Mouse (Mus musculus) stomach, embryonic 14.5 days (tissue): Measurements from ENCODE around the gene Klre1. TPM values are rescaled to one million over a fixed set of nuclear protein-coding genes. Genes with fewer than 3 reads are reported as not detected.

ENCODE experiments used
- ATAC-seq: fragments of 200-750 bp; cut with Nextera tagmentation; 2 replicates; pipeline ENCODE4 v1.8.0; 2017; ENCODE audit warnings: low read depth, moderate TSS enrichment; ENCODE audit not compliant: insufficient number of reproducible peaks, insufficient read depth, low FRiP score
- H3K27ac ChIP-seq: fragments of 300-500 bp; sonication (generic); 2 replicates; pipeline ENCODE4 v1.5.1; 2014; ENCODE audit warnings: mild to moderate bottlenecking, low read length, moderate library complexity, mixed read lengths
- H3K27me3 ChIP-seq: fragments of 300-500 bp; sonication (generic); 2 replicates; pipeline ENCODE4 v1.6.1; 2014; ENCODE audit warnings: low read length, control low read depth, mixed read lengths; ENCODE audit not compliant: control insufficient read depth, insufficient read depth
- H3K36me3 ChIP-seq: fragments of 300-500 bp; sonication (generic); 2 replicates; pipeline ENCODE4 v1.6.1; 2014; ENCODE audit warnings: mild to moderate bottlenecking, control low read depth, low read length, moderate library complexity, mixed read lengths; ENCODE audit not compliant: control insufficient read depth, insufficient read depth
- H3K4me1 ChIP-seq: fragments of 300-500 bp; sonication (generic); 2 replicates; pipeline ENCODE4 v1.6.1; 2014; ENCODE audit warnings: low read length, control low read depth, mixed read lengths; ENCODE audit not compliant: control insufficient read depth, insufficient read depth
- H3K4me2 ChIP-seq: fragments of 300-500 bp; sonication (generic); replicated peaks from 2 replicates; pipeline ENCODE4 v1.6.1; 2014; ENCODE audit warnings: low read depth, low read length, control low read depth
- H3K4me3 ChIP-seq: fragments of 300-500 bp; sonication (generic); 2 replicates; pipeline ENCODE4 v1.5.1; 2014; ENCODE audit warnings: low read depth, low read length, control low read depth
- H3K9ac ChIP-seq: fragments of 300-500 bp; sonication (generic); replicated peaks from 2 replicates; pipeline ENCODE4 v1.6.1; 2014; ENCODE audit warnings: low read depth, mild to moderate bottlenecking, control low read depth, low read length, moderate library complexity, mixed read lengths
- H3K9me3 ChIP-seq: fragments of 300-500 bp; sonication (generic); 2 replicates; pipeline ENCODE4 v1.6.1; 2016; ENCODE audit warnings: low read depth, low read length, control low read depth; ENCODE audit not compliant: control insufficient read depth
- WGBS: fragments of 180-500 bp; shearing (Covaris S2); extraction: QIAGEN DNeasy Blood & Tissue Kit; methylation state at CpG from one replicate; pipeline ENCODE4 v1.1.7; 2014; 5-methylcytosine and 5-hydroxymethylcytosine counted together
- polyA plus RNA-seq: library from polyadenylated mRNA; unstranded; fragments of >200 nt; fragmentation: Nextera tagmentation; extraction: Ambion mirVana; gene quantifications from 2 replicates; pipeline ENCODE4 v1.2.1, GENCODE M21; 2014

Klre1 gene
- polyA plus RNA-seq, 1 experiment from 2014 or later, result not detected

DNA sequence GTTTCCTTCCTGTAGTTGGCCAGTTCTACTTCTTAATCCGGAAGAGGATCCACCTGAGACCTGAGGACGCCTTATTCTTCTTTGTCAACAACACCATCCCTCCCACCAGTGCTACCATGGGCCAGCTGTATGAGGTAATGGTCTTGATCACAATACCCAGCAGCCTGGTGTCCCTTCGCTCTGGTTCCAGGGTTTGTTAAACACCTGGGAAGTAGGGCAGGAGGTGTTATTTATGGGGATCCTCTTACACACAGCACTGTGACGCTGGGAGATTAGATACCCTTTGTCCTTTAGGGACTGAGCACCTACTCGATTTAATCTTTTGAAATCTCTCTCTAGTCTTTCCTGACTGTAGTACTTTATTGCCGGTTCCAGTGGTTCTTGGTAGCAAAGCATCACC is 39.1 kb upstream of the Klre1 start:
- H3K27ac ChIP-seq, result no peak overlapping the region
- ATAC-seq, result no peak
- H3K4me1 ChIP-seq, result 0 out of 2 replicates have a peak, but pooled peaks cover 11% of the 10 kb centered on the region
- H3K4me2 ChIP-seq, result no peak overlapping the region
- H3K4me3 ChIP-seq, result no peak overlapping the region
- 83% methylated on average over 6 of the region's 6 CpGs for WGBS
- peaks cover 24% of the 10 kb centered on the region for H3K36me3 ChIP-seq
- no peaks in the 10 kb centered on the region for H3K27me3 ChIP-seq
- H3K9ac ChIP-seq, result no peak overlapping the region
- no peaks in the 10 kb centered on the region for H3K9me3 ChIP-seq

DNA sequence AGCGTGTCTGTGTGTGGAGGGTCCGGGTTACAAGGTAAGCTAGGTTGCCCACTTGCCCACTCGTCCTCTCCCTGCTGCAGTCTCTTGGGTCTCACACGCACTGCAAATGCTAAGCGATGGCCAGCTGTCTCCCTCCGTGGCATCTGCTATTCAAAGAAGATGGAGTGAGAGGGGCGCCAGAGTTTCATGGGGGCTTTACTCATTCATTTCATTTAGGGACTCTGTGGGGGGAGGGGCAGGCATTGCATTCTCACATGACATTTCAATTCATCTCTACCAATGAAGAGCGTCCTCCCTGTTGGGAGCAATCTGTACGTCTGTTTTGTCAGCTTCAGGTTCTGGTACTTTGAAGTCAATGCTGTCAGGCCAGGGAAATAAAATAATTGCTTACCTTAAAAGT is 35.8 kb upstream of the Klre1 start:
- peaks cover 24% of the 10 kb centered on the region for H3K36me3 ChIP-seq
- 83% methylated on average over 9 of the region's 9 CpGs for WGBS
- no peak for ATAC-seq
- H3K27me3 ChIP-seq, result no peaks in the 10 kb centered on the region
- H3K4me2 ChIP-seq, result no peak overlapping the region
- H3K4me1 ChIP-seq, result no peaks in the 10 kb centered on the region
- H3K9ac ChIP-seq, result no peak overlapping the region
- no peaks in the 10 kb centered on the region for H3K9me3 ChIP-seq
- H3K4me3 ChIP-seq, result no peak overlapping the region
- H3K27ac ChIP-seq, result no peak overlapping the region

GRCm38 (mm10) chr6:129542540-129542939 is 35.2 kb upstream of the Klre1 start:
- no peak overlapping the region for H3K9ac ChIP-seq
- no peak overlapping the region for H3K4me2 ChIP-seq
- no peak overlapping the region for H3K27ac ChIP-seq
- no peaks in the 10 kb centered on the region for H3K4me1 ChIP-seq
- peaks cover 23% of the 10 kb centered on the region for H3K36me3 ChIP-seq
- WGBS, result 92% methylated on average over 3 of the region's 3 CpGs
- no peak overlapping the region for H3K4me3 ChIP-seq
- H3K9me3 ChIP-seq, result no peaks in the 10 kb centered on the region
- no peak for ATAC-seq
- H3K27me3 ChIP-seq, result no peaks in the 10 kb centered on the region

GRCm38 (mm10) chr6:129543709-129544606 is 33.7 kb upstream of the Klre1 start:
- no peak; the same call in 1 of the 2 replicates for ATAC-seq
- peak overlapping the region; percentile 2; the same call in 1 of the 2 replicates for H3K27ac ChIP-seq

DNA sequence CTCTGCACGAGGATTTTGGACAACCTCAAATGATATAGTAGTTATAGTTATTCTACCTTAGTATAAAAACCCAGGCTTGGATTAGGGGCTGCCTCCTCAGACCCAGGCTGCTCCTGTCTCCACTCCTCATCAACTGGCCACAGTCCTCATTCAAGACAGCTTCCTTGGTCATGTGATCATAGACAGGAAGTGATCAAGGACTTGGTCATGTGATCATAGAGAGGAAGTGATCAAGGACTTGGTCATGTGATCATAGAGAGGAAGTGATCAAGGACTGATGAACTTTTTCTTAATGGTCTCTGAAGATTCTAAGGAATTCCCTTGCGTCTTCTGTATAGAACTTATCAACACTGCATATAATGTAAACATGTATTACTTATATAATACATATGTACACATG is 30.4 kb upstream of the Klre1 start:
- no peaks in the 10 kb centered on the region for H3K27me3 ChIP-seq
- H3K9ac ChIP-seq, result no peak overlapping the region
- H3K4me2 ChIP-seq, result no peak overlapping the region
- 80% methylated on average over 2 of the region's 2 CpGs for WGBS
- no peak for ATAC-seq
- no peaks in the 10 kb centered on the region for H3K9me3 ChIP-seq
- H3K36me3 ChIP-seq, result no peaks in the 10 kb centered on the region; the same call in 1 of the 2 replicates
- no peak overlapping the region for H3K4me3 ChIP-seq
- no peaks in the 10 kb centered on the region for H3K4me1 ChIP-seq
- H3K27ac ChIP-seq, result no peak overlapping the region

More at GRCm38 (mm10) chr6:129543709-129544606, 33.7 kb upstream of the Klre1 start:
- 46% methylated on average over 6 of the region's 6 CpGs for WGBS
- no peak overlapping the region for H3K9ac ChIP-seq
- peaks cover 16% of the 10 kb centered on the region; the same call in 1 of the 2 replicates for H3K36me3 ChIP-seq
- H3K4me1 ChIP-seq, result no peaks in the 10 kb centered on the region
- H3K27me3 ChIP-seq, result no peaks in the 10 kb centered on the region
- H3K9me3 ChIP-seq, result no peaks in the 10 kb centered on the region
- H3K4me3 ChIP-seq, result no peak overlapping the region
- H3K4me2 ChIP-seq, result no peak overlapping the region

- no peaks in the 10 kb centered on the region for H3K27me3 ChIP-seq
- H3K4me3 ChIP-seq, result no peak overlapping the region
- ATAC-seq, result no peak
- WGBS, result 48% methylated on average over 3 of the region's 3 CpGs
- H3K27ac ChIP-seq, result no peak overlapping the region
- no peak overlapping the region for H3K9ac ChIP-seq
- H3K9me3 ChIP-seq, result no peaks in the 10 kb centered on the region
- no peaks in the 10 kb centered on the region for H3K4me1 ChIP-seq
- no peak overlapping the region for H3K4me2 ChIP-seq
- no peaks in the 10 kb centered on the region for H3K36me3 ChIP-seq
Observed at GRCm38 (mm10) chr6:129548009-129548408, 29.7 kb upstream of the Klre1 start.

- peak; percentile 81 for ATAC-seq
- H3K4me2 ChIP-seq, result no peak overlapping the region
- H3K4me1 ChIP-seq, result no peaks in the 10 kb centered on the region
- H3K9me3 ChIP-seq, result no peaks in the 10 kb centered on the region
- no peak overlapping the region for H3K27ac ChIP-seq
- H3K27me3 ChIP-seq, result no peaks in the 10 kb centered on the region
- H3K4me3 ChIP-seq, result no peak overlapping the region
- no peak overlapping the region for H3K9ac ChIP-seq
- no peaks in the 10 kb centered on the region for H3K36me3 ChIP-seq
Observed at GRCm38 (mm10) chr6:129557298-129558023, 20.2 kb upstream of the Klre1 start.

- H3K27ac ChIP-seq, result no peak overlapping the region
- 0 out of 2 replicates have a peak overlapping the region, but pooled peaks have one; percentile 16 for H3K4me2 ChIP-seq
- H3K9ac ChIP-seq, result no peak overlapping the region
- peak; percentile 82; the same call in 1 of the 2 replicates for ATAC-seq
- no peaks in the 10 kb centered on the region for H3K4me1 ChIP-seq
- H3K4me3 ChIP-seq, result no peak overlapping the region
- no peaks in the 10 kb centered on the region for H3K9me3 ChIP-seq
- H3K27me3 ChIP-seq, result no peaks in the 10 kb centered on the region
- 21% methylated on average over 12 of the region's 12 CpGs for WGBS
- no peaks in the 10 kb centered on the region for H3K36me3 ChIP-seq
Observed at GRCm38 (mm10) chr6:129558946-129559640, 18.6 kb upstream of the Klre1 start.
